Mouse (Mus musculus): Measurements from ENCODE around the gene Lurap1.

Lurap1 gene

DNA sequence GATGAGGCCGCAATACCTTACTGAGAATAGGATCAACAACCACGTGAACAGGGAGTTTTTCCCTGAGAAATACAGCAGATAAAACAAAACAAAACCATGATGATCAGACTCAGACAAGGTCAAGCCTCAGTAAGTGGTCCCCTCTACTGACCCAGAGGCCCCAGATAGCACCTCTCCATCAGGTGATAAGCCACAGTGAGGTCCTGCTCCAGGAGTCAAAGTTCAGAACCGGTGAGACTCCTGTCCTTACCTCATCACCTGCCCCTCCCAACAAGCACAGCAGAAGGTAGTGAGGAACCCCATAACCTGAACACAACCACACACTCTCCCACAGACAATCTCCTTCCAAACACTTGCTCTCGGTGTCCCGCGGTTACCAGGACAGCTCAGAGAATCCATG, 40.4 kb downstream of the Lurap1 start:
- no peak for DNase-seq (ENCODE audit: low read depth, low spot score)

DNA sequence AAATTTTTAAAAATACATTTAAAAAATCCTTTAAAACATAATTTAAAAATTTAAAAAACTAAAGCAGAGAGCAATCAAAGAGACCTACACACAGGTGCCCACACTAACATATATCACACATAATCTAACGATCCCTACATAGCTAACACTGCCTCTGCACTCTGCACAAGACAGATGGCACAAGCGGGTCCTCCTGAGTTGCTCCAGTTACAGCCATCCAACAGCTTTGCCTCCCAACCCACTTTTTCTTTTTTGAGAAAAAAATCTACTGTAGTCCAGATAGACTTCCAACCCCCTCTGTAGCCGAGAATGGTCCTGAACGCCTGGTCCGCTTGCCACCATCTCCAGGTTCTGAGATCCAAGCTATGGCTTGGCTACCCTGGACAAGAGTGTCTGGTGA, 45.9 kb downstream of the Lurap1 start:
- no peak for DNase-seq (ENCODE audit: low read depth, low spot score)

DNA sequence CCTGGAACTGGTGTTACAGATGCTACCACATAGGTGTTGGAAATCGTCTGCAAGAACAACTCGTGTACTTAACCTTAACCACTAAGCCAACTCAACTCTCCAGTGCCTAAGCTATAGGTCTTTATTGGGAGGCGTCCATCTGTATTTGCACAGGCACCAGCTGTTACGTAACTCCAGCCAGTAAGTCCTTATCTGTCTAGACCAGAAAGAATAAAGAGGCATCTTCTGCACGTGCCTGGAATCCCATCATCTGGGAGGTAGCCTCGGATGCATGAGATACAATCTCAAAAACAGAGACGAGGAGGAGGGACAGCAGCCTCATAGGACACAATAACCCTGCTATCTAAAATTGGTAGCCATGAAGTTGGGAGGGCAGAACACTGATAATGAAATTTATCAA, 50.2 kb downstream of the Lurap1 start:
- DNase-seq (ENCODE audit: low read depth, low spot score), result no peak

DNA sequence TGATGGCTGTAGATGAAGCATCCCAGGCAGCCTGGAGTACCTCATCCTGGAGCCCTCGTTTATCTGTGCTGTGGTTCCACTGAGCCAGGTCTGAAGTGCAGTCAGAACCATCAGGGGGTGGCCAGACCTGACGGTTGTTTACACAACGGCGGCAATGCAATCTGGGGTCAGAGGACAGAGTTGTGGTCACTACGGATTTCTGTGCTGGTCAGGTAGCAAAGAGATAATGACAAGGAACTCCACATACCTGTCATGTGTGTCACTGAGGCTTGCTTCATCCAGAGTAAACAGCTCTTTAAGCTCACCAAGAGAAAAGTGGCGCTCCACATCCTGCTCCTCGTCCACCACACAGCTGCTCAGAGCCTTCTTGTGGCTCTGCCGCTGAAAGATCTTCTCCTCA, 53.9 kb downstream of the Lurap1 start:
- DNase-seq (ENCODE audit: low read depth, low spot score), result no peak

DNA sequence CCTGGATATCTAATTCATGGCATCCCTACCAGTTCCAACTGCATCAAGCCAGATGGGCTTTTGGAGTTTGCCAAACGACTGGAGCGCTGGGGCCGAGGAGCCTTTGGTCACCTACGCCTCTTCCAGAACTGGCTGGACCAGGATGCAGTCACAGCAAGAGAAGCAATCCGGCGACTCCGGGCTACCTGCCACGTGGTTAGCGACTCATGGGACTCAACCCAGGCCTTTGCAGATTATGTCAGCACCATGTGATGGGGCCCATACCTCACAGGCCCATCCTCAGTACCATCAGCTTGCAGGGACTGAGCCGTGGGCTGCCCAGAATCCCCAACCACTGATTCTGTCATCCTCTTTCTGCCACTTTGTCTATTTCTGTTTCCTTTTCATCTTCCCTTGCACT, 54.8 kb downstream of the Lurap1 start:
- no peak for DNase-seq (ENCODE audit: low read depth, low spot score)

DNA sequence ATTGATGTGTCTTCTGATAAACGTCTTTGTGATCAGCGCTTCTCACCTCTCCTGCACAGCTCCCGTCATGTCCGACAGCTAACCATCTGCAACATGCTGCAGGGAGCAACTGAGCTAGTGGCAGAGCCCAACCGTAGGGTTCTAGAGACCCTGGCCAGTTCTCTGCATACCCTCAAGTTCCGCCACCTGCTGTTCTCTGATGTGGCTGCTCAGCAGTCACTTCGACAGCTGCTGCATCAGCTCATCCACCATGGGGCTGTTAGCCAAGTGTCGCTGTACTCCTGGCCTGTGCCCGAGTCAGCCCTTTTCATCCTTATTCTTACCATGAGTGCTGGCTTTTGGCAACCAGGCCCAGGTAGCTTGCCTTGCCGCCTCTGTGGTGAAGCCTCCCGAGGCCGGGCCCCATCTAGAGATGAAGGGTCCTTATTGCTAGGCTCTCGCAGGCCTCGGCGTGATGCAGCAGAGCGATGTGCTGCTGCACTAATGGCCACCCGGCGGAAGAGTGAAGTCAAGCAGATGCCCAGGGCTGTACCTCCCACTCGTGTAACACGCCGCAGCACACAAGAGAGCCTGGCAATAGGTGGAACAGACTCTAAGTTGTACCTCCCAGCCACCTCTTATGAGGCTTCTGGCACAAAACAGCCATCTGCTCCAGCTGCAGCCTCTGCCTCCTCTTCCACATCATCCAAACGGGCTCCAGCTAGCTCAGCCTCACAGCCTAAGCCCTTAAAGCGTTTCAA, 62.5 kb downstream of the Lurap1 start:
- DNase-seq (ENCODE audit: low read depth, low spot score), result no peak
